Mouse (Mus musculus) embryonic facial prominence, embryonic 13.5 days (tissue): ENCODE data around the gene Tet3. TPM values are rescaled to one million over a fixed set of nuclear protein-coding genes. Genes with fewer than 3 reads are reported as not detected.

Experiments
- ATAC-seq: fragments of 200-750 bp; cut with Nextera tagmentation; 2 replicates; pipeline ENCODE4 v1.8.0; 2017; ENCODE audit warnings: low read depth; ENCODE audit not compliant: insufficient number of reproducible peaks, insufficient read depth, low FRiP score, low TSS enrichment
- H3K27ac ChIP-seq: fragments of 300-500 bp; sonication (generic); 2 replicates; pipeline ENCODE4 v1.5.1; 2015; ENCODE audit warnings: moderate library complexity, mild to moderate bottlenecking, inconsistent platforms
- H3K27me3 ChIP-seq: fragments of 300-500 bp; sonication (generic); 2 replicates; pipeline ENCODE4 v1.6.1; 2015; ENCODE audit warnings: mild to moderate bottlenecking, inconsistent platforms
- H3K36me3 ChIP-seq: fragments of 300-500 bp; sonication (generic); 2 replicates; pipeline ENCODE4 v1.6.1; 2015; ENCODE audit warnings: mild to moderate bottlenecking, inconsistent platforms
- H3K4me1 ChIP-seq: fragments of 300-500 bp; sonication (generic); 2 replicates; pipeline ENCODE4 v1.6.1; 2015; ENCODE audit warnings: inconsistent platforms
- H3K4me2 ChIP-seq: fragments of 300-500 bp; sonication (generic); 2 replicates; pipeline ENCODE4 v1.6.1; 2015; ENCODE audit warnings: moderate library complexity, mild to moderate bottlenecking, inconsistent platforms
- H3K4me3 ChIP-seq: fragments of 300-500 bp; sonication (generic); 2 replicates; pipeline ENCODE4 v1.5.1; 2015; ENCODE audit warnings: mild to moderate bottlenecking, inconsistent platforms
- H3K9ac ChIP-seq: fragments of 300-500 bp; sonication (generic); 2 replicates; pipeline ENCODE4 v1.6.1; 2015; ENCODE audit warnings: mild to moderate bottlenecking, inconsistent platforms
- H3K9me3 ChIP-seq: fragments of 300-500 bp; sonication (generic); 2 replicates; pipeline ENCODE4 v1.6.1; 2016; ENCODE audit warnings: inconsistent platforms
- WGBS: fragments of 180-500 bp; shearing (Covaris S2); methylation state at CpG from one replicate; pipeline ENCODE4 v1.1.7; 2015; ENCODE audit warnings: mixed read lengths; 5-methylcytosine and 5-hydroxymethylcytosine counted together
- polyA plus RNA-seq: library from polyadenylated mRNA; unstranded; fragments of >200 nt; fragmentation: Nextera tagmentation; extraction: Ambion mirVana; gene quantifications from 2 replicates; pipeline ENCODE4 v1.2.1, GENCODE M21; 2015

The Tet3 gene
- polyA plus RNA-seq, 1 experiment from 2014 or later = 59.6 TPM

DNA sequence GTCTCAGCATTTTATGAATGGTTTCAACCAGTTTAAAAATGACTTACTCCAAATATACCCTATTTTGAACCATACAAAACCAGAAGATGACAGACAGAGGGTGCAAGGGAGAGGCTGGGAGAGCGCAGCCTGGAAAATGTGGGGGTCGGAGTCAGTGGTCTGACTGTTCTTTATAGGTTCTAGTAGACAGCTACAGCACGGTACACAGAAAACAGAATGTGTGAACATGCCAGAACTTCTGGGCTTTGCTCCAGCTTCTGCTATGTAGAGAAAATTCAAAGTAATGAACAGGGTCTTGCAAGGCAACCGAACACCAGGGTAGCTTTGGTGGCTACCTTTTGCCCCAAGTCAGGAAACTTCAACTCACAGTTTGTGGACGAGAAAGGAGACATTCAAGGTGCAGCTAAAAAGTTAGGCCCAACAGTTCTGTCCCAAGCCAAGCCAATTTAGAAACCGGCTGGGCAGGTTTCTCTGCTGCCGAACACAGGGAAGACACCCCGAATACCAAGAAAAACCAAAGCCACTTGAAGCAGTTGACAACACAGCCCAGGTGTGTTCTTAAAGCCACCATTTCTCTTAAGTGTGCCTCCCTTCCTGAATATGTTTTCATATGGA is 66.6 kb downstream of the Tet3 start:
- no peak overlapping the region for H3K9ac ChIP-seq
- H3K4me1 ChIP-seq = peaks cover 21% of the 10 kb centered on the region
- no peaks in the 10 kb centered on the region for H3K9me3 ChIP-seq
- no peak overlapping the region for H3K4me3 ChIP-seq
- H3K27ac ChIP-seq = peak overlapping the region; percentile 44
- no peaks in the 10 kb centered on the region for H3K27me3 ChIP-seq
- 69% methylated on average over 8 of the region's 8 CpGs for WGBS
- no peak overlapping the region for H3K4me2 ChIP-seq
- H3K36me3 ChIP-seq = peaks cover 38% of the 10 kb centered on the region
- 0 out of 2 replicates have a peak, but pooled peaks have one; percentile 15 for ATAC-seq

GRCm38 (mm10) chr6:83385569-83386090 is 73.3 kb downstream of the Tet3 start:
- Histone ChIP-seq H3K9ac (no peak overlapping the region), H3K27me3 (no peaks in the 10 kb centered on the region), H3K9me3 (no peaks in the 10 kb centered on the region), H3K27ac (no peak overlapping the region), H3K4me1 (peaks cover 2% of the 10 kb centered on the region), H3K36me3 (peaks cover 57% of the 10 kb centered on the region), H3K4me2 (no peak overlapping the region), H3K4me3 (no peak overlapping the region)
- WGBS = 94% methylated on average over 9 of the region's 9 CpGs
- no peak for ATAC-seq

- H3K4me3 ChIP-seq = no peak overlapping the region
- ATAC-seq = no peak
- no peaks in the 10 kb centered on the region for H3K4me1 ChIP-seq
- peaks cover 91% of the 10 kb centered on the region for H3K36me3 ChIP-seq
- 89% methylated on average over 10 of the region's 10 CpGs for WGBS
- no peaks in the 10 kb centered on the region for H3K9me3 ChIP-seq
- H3K4me2 ChIP-seq = no peak overlapping the region
- H3K9ac ChIP-seq = no peak overlapping the region
- H3K27ac ChIP-seq = no peak overlapping the region
- no peaks in the 10 kb centered on the region for H3K27me3 ChIP-seq
Observed at GRCm38 (mm10) chr6:83381510-83382491, 77.1 kb downstream of the Tet3 start.

- H3K36me3 ChIP-seq = peaks cover 100% of the 10 kb centered on the region
Observed at GRCm38 (mm10) chr6:83373704-83374300, 85.1 kb downstream of the Tet3 start.

GRCm38 (mm10) chr6:83371350-83371749 is 87.5 kb downstream of the Tet3 start:
- WGBS = 89% methylated on average over 3 of the region's 3 CpGs

More at GRCm38 (mm10) chr6:83373704-83374300, 85.1 kb downstream of the Tet3 start:
- no peak for ATAC-seq
- no peak overlapping the region for H3K27ac ChIP-seq
- no peaks in the 10 kb centered on the region for H3K27me3 ChIP-seq
- H3K4me3 ChIP-seq = no peak overlapping the region
- WGBS = 87% methylated on average over 9 of the region's 9 CpGs
- H3K9me3 ChIP-seq = no peaks in the 10 kb centered on the region
- H3K9ac ChIP-seq = no peak overlapping the region
- H3K4me2 ChIP-seq = no peak overlapping the region
- H3K4me1 ChIP-seq = no peaks in the 10 kb centered on the region

DNA sequence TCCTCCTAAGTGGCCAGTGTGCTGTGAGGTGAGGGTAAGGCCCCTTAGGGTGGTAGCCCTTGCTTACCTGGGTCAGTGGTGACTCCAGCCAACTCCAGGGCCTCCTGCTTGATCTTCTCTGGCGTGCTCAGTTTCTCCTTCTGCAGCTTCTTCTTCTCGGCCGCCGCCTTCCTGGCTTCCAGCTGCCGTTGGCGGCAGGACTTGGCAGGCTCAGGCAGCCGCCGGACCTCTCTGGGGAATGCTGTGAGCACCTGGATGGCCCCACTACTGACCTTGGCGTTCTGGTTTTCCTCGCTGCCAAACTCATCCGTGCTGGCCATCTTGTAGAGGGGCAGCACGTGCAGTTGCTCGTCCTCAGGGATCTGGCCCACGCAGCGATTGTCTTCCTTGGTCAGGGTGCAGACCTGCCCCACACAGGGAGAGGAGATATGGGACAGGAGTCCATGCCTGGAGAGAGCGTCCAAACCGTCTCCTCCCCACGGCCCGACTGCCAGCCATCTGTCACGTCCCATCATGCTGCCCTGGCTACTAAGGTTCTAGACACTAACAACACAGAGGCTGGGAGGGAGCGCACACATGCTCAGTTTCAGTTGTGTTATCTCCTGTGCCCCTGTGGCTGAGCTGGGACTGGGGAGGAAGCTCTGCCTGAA is 88.4 kb downstream of the Tet3 start:
- WGBS = 92% methylated on average over 21 of the region's 21 CpGs
- H3K27me3 ChIP-seq = no peaks in the 10 kb centered on the region
- H3K9ac ChIP-seq = no peak overlapping the region
- H3K27ac ChIP-seq = no peak overlapping the region
- ATAC-seq = no peak
- no peaks in the 10 kb centered on the region for H3K4me1 ChIP-seq
- H3K36me3 ChIP-seq = peaks cover 95% of the 10 kb centered on the region
- H3K4me3 ChIP-seq = no peak overlapping the region
- no peaks in the 10 kb centered on the region for H3K9me3 ChIP-seq
- no peak overlapping the region for H3K4me2 ChIP-seq

More at GRCm38 (mm10) chr6:83371350-83371749, 87.5 kb downstream of the Tet3 start:
- Histone ChIP-seq H3K4me1 (no peaks in the 10 kb centered on the region), H3K4me3 (no peak overlapping the region), H3K9ac (no peak overlapping the region), H3K9me3 (no peaks in the 10 kb centered on the region), H3K4me2 (no peak overlapping the region), H3K27ac (no peak overlapping the region), H3K36me3 (peaks cover 98% of the 10 kb centered on the region), H3K27me3 (no peaks in the 10 kb centered on the region)
- ATAC-seq = no peak

DNA sequence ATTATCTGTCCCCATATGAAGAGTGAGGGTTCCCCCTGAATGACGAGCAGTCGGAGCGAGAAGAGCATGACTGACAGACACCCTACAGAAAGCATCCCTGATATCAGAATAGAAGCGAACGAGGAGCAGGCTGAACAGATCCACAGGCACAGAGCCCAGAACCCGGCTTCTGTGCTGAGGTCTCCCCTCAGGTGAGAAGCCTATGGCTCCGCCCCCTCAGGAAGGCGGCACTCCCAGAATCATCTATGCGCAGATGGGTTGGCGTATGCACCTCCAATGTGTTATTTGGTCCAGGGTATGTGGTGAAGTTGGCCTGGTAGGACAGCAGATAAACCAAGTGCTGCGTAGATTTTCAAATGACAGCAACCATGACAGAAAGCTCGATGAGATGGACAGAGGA is 95.8 kb downstream of the Tet3 start:
- H3K27me3 ChIP-seq = no peaks in the 10 kb centered on the region
- H3K27ac ChIP-seq = no peak overlapping the region
- ATAC-seq = no peak
- H3K9ac ChIP-seq = no peak overlapping the region
- H3K4me1 ChIP-seq = no peaks in the 10 kb centered on the region
- H3K4me3 ChIP-seq = no peak overlapping the region
- H3K9me3 ChIP-seq = no peaks in the 10 kb centered on the region
- 88% methylated on average over 12 of the region's 12 CpGs for WGBS
- peaks cover 70% of the 10 kb centered on the region for H3K36me3 ChIP-seq
- no peak overlapping the region for H3K4me2 ChIP-seq

GRCm38 (mm10) chr6:83361523-83362248 is 97.2 kb downstream of the Tet3 start:
- H3K4me1 ChIP-seq = no peaks in the 10 kb centered on the region
- H3K9me3 ChIP-seq = no peaks in the 10 kb centered on the region
- H3K36me3 ChIP-seq = peaks cover 67% of the 10 kb centered on the region
- no peak overlapping the region for H3K9ac ChIP-seq
- ATAC-seq = no peak
- no peak overlapping the region for H3K4me2 ChIP-seq
- H3K27me3 ChIP-seq = no peaks in the 10 kb centered on the region
- H3K27ac ChIP-seq = no peak overlapping the region; the same call in 1 of the 2 replicates
- no peak overlapping the region for H3K4me3 ChIP-seq
- 60% methylated on average over 11 of the region's 11 CpGs for WGBS

- Histone ChIP-seq H3K4me3 (no peak overlapping the region), H3K4me1 (no peaks in the 10 kb centered on the region), H3K27ac (no peak overlapping the region), H3K9ac (no peak overlapping the region), H3K36me3 (peaks cover 76% of the 10 kb centered on the region), H3K27me3 (no peaks in the 10 kb centered on the region), H3K4me2 (no peak overlapping the region), H3K9me3 (no peaks in the 10 kb centered on the region)
- 90% methylated on average over 10 of the region's 10 CpGs for WGBS
- ATAC-seq = no peak
Observed at GRCm38 (mm10) chr6:83357436-83357835, 101.4 kb downstream of the Tet3 start.

- Histone ChIP-seq H3K36me3 (peaks cover 78% of the 10 kb centered on the region), H3K27ac (no peak overlapping the region), H3K9me3 (no peaks in the 10 kb centered on the region), H3K4me1 (no peaks in the 10 kb centered on the region), H3K9ac (no peak overlapping the region), H3K4me3 (no peak overlapping the region), H3K27me3 (no peaks in the 10 kb centered on the region), H3K4me2 (no peak overlapping the region)
- 19% methylated on average over 7 of the region's 7 CpGs for WGBS
- ATAC-seq = no peak
Observed at GRCm38 (mm10) chr6:83356569-83357138, 102.2 kb downstream of the Tet3 start.
